In the genomic region with DNA sequence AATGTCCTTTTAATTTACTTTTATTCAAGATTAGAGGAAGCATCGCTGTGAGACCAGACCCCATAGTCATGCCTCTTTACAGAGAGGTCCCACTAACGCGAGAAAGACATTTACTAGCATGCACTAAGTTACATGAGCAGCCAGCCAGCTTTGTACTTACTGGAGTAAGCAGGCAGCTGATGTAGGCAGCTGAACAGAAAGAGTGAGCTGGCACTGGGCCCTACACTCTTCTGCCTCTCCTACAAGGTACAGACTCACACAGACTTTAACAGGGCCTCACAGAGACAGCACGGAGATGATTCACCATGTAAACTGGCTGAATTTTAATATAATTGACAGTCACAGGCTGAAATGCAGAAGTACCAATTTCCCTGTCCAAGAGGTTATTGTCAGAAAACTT, we compare ENCODE assay signal across 23 mouse cellular contexts. TPM values are rescaled to one million over a fixed set of nuclear protein-coding genes. Genes with fewer than 3 reads are reported as not detected.
DNase-seq lines count a peak whose midpoint lies in the region; ATAC-seq lines count a peak whose summit lies in the region.
"Had no signal": no experiment of that assay in that cellular context is flagged by ENCODE, and none has a peak within 500 bp of the region (broad histone marks: within the 10 kb centered on the region; RNA-seq: fewer than 3 reads in every experiment).

No protein-coding gene starts in this region.

- H3K4me3 ChIP-seq in forebrain, embryonic 14.5 days (ENCODE audit: low read depth, low read length): no peak overlapping the region
- H3K4me3 ChIP-seq in forebrain, embryonic 13.5 days: no peak overlapping the region
- H3K4me3 ChIP-seq: embryonic facial prominence, embryonic 10.5 days; embryonic facial prominence, embryonic 12.5 days; forebrain, embryonic 15.5 days had no signal

- peak; percentile 22 for DNase-seq in forebrain, embryonic 14.5 days (ENCODE audit: low spot score)
- DNase-seq in right cerebral cortex, postnatal 14 days: peak; percentile 12
- DNase-seq in right cerebral cortex, postnatal 25 days: no peak
- DNase-seq in cerebellum, adult 11 months: no peak
- DNase-seq: adrenal gland, adult 2 months; adrenal gland, postnatal 10 days; adrenal gland, postnatal 25 days; B cell, adult 2 months; cerebellum, adult 11-12 months; cerebellum, adult 2 months; cerebellum, adult 9-10 months; cerebellum, postnatal 10 days; cerebellum, postnatal 25 days; forebrain, postnatal 0 days had no signal

- ATAC-seq in forebrain, embryonic 14.5 days: no peak
- ATAC-seq in forebrain, embryonic 13.5 days: no peak
- ATAC-seq: activated CD4-positive, CD25-positive, alpha-beta regulatory T cell, adult 4 months; CD4-positive, CD25-positive, alpha-beta regulatory T cell, adult 4 months; forebrain, embryonic 15.5 days; forebrain, postnatal 0 days; Patski had no signal

- H3K27ac ChIP-seq in forebrain, embryonic 14.5 days (ENCODE audit: low read depth, low read length): no peak overlapping the region
- no peak overlapping the region for H3K27ac ChIP-seq in forebrain, embryonic 13.5 days
- H3K27ac ChIP-seq: embryonic facial prominence, embryonic 10.5 days; embryonic facial prominence, embryonic 12.5 days; forebrain, embryonic 15.5 days had no signal

- no peak overlapping the region for H3K4me2 ChIP-seq in forebrain, embryonic 14.5 days (ENCODE audit: low read length)
- no peak overlapping the region for H3K4me2 ChIP-seq in forebrain, embryonic 13.5 days
- H3K4me2 ChIP-seq: embryonic facial prominence, embryonic 12.5 days; forebrain, embryonic 15.5 days had no signal

- no peak overlapping the region for H3K9ac ChIP-seq in forebrain, embryonic 14.5 days (ENCODE audit: low read length)
- H3K9ac ChIP-seq in forebrain, embryonic 13.5 days: no peak overlapping the region
- H3K9ac ChIP-seq: embryonic facial prominence, embryonic 12.5 days; forebrain, embryonic 15.5 days; forebrain, postnatal 0 days had no signal

- no peaks in the 10 kb centered on the region for H3K36me3 ChIP-seq in forebrain, embryonic 14.5 days (ENCODE audit: control insufficient read depth, insufficient read depth, low read length)
- H3K36me3 ChIP-seq in forebrain, embryonic 13.5 days (ENCODE audit: poor library complexity, severe bottlenecking): no peaks in the 10 kb centered on the region
- H3K36me3 ChIP-seq: embryonic facial prominence, embryonic 10.5 days; embryonic facial prominence, embryonic 12.5 days; forebrain, embryonic 15.5 days; G1E had no signal

- H3K4me1 ChIP-seq in forebrain, embryonic 14.5 days (ENCODE audit: control insufficient read depth, insufficient read depth, low read length): peaks cover 17% of the 10 kb centered on the region
- peaks cover 34% of the 10 kb centered on the region for H3K4me1 ChIP-seq in forebrain, embryonic 13.5 days
- H3K4me1 ChIP-seq: embryonic facial prominence, embryonic 12.5 days had no signal

- no peaks in the 10 kb centered on the region for H3K9me3 ChIP-seq in forebrain, embryonic 14.5 days (replicated peaks; ENCODE audit: control insufficient read depth, low read length)
- H3K9me3 ChIP-seq in forebrain, embryonic 13.5 days (replicated peaks): no peaks in the 10 kb centered on the region
- H3K9me3 ChIP-seq: embryonic facial prominence, embryonic 10.5 days; embryonic facial prominence, embryonic 12.5 days; forebrain, embryonic 15.5 days; G1E had no signal

- WGBS in forebrain, embryonic 14.5 days: 76% methylated on average over 4 of the region's 4 CpGs
- WGBS in forebrain, embryonic 13.5 days: 85% methylated on average over 4 of the region's 4 CpGs

- H3K27me3 ChIP-seq in forebrain, embryonic 14.5 days (replicated peaks; ENCODE audit: control insufficient read depth, insufficient read depth, low read length): peaks cover 9% of the 10 kb centered on the region
- peaks cover 31% of the 10 kb centered on the region for H3K27me3 ChIP-seq in forebrain, embryonic 13.5 days
- H3K27me3 ChIP-seq: CH12.LX had no signal

RNA-seq across cellular contexts. Expression of a gene that starts 11.6 kb away (rescaled TPM):
- 37.5 and 44.9 TPM in 2 replicates for polyA plus RNA-seq in forebrain, embryonic 14.5 days (2014; fragmentation: Nextera tagmentation; extraction: Ambion mirVana)
- 23.9 and 31.6 TPM in 2 replicates for polyA plus RNA-seq in forebrain, embryonic 13.5 days (2015; fragmentation: Nextera tagmentation; extraction: Ambion mirVana)
- polyA plus RNA-seq: activated CD4-positive, CD25-positive, alpha-beta regulatory T cell, adult 4 months; CD4-positive, CD25-positive, alpha-beta regulatory T cell, adult 4 months; G1E; Patski had no signal

Comparison
In these comparisons a context has a peak if more than half of its experiments do, and no peak if none do; other contexts are left out.
1. DNase-seq: peak in forebrain, embryonic 14.5 days (single experiment) and right cerebral cortex, postnatal 14 days (single experiment); none in right cerebral cortex, postnatal 25 days (single experiment) and cerebellum, adult 11 months (single experiment).